Mouse (Mus musculus) macrophage (primary cell): ENCODE measurements around the gene Scamp1. TPM values are rescaled to one million over a fixed set of nuclear protein-coding genes. Genes with fewer than 3 reads are reported as not detected.

Experiments
- H3K27ac ChIP-seq: fragments of 350-480 bp; formaldehyde crosslinking; 2 replicates; pipeline ENCODE4 v1.9.0; 2021
- H3K36me3 ChIP-seq: fragments of 350-480 bp; formaldehyde crosslinking; 2 replicates; pipeline ENCODE4 v1.9.0; 2021; ENCODE audit errors: inconsistent target
- H3K4me3 ChIP-seq: fragments of 350-480 bp; formaldehyde crosslinking; 2 replicates; pipeline ENCODE4 v1.9.0; 2021; ENCODE audit errors: inconsistent target
- H3K79me2 ChIP-seq: fragments of 350-480 bp; formaldehyde crosslinking; 2 replicates; pipeline ENCODE4 v1.9.0; 2021; ENCODE audit errors: inconsistent target
- WGBS: methylation state at CpG from one replicate; pipeline ENCODE4 v1.1.7; 2026; ENCODE audit warnings: inconsistent platforms; ENCODE audit not compliant: missing documents; 5-methylcytosine and 5-hydroxymethylcytosine counted together
- polyA plus RNA-seq: library from polyadenylated mRNA; stranded (reverse); fragments of 250-400 nt; gene quantifications from 3 replicates; pipeline ENCODE4 v1.2.4, GENCODE M21; 2018; ENCODE audit warnings: inconsistent platforms

Scamp1 gene
- polyA plus RNA-seq, 1 experiment from 2014 or later = 21.9 TPM

DNA sequence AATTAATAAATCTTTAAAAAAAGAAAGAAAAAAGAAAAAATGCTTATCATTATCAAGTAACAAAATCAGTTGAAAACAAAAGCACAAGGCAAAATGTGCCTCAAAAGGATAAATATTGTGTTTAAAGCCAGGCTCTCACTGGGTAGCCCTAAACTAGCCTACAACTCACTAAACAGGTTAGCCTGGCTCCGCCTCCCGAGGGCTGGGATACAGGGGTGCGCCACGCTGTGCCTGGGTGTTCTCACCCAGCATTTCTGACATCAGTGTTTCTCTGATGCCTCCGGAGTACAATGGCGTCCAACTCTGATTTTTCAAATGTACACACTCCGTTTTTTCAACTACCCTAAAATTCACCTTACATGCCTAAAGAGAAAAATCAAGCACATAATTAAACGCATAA, 24.7 kb downstream of the Scamp1 start:
- Histone ChIP-seq H3K36me3 (no peaks in the 10 kb centered on the region), H3K79me2 (peaks cover 100% of the 10 kb centered on the region), H3K27ac (no peak overlapping the region), H3K4me3 (no peak overlapping the region)
- WGBS = 94% methylated on average over 8 of the region's 8 CpGs

DNA sequence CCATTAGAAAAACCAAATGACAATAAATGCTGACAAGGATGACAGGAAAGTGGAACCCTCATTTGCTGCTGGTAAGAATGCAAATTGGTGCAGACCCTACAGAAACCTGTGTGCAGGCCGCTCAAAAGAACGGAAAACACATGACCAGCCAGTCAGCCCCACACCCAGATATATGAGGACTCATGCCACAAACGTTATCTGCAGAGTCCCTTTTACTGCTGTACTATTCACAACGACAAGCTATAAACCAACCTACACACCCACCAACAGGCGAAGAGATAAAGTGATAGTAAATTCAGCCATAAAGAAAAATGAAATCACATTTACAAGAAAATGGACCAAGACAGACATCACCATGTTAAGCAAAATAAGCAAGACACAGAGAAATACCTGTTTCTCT, 26.4 kb downstream of the Scamp1 start:
- no peak overlapping the region for H3K4me3 ChIP-seq
- 89% methylated on average over 5 of the region's 5 CpGs for WGBS
- H3K79me2 ChIP-seq = peaks cover 100% of the 10 kb centered on the region
- no peaks in the 10 kb centered on the region for H3K36me3 ChIP-seq
- H3K27ac ChIP-seq = no peak overlapping the region

DNA sequence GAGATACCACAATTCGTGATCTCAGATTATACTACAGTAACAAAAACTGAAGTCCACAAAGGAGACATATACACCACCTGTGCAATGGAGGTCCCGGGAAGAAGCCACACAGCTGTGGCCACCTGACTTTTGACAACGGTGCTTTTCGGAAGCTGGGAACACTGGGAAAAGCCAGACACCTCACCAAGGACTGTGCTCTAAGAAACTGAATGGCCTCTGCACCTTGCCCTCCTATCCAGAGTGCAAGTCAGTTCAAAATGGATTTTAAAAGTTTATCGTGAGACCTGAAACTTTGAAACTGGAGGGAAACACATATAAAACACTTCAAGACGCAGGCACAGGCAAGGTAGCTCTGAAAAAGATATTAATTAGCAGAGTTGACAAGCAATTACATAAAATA, 27.1 kb downstream of the Scamp1 start:
- Histone ChIP-seq H3K4me3 (no peak overlapping the region), H3K27ac (no peak overlapping the region), H3K79me2 (peaks cover 100% of the 10 kb centered on the region), H3K36me3 (no peaks in the 10 kb centered on the region)
- WGBS = 88% methylated on average over 6 of the region's 6 CpGs

DNA sequence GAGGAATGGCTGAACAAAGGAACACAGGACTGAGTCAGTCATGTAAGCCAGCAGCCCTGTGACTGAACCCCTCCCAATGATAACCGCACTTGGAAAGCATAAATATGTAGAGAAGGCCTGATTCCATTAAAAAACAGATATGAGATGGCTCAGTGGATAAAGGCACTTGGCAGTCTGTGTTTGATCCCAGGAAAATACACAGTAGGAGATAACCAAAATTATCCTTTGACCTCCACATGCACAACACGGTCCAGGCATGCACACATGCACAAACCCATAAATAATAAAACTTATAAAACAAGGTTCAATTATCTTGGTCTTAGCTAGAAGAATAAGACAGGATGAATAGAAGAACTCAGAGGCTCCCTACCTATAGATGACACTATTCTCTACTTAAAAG, 27.9 kb downstream of the Scamp1 start:
- Histone ChIP-seq H3K27ac (no peak overlapping the region), H3K36me3 (no peaks in the 10 kb centered on the region), H3K4me3 (no peak overlapping the region), H3K79me2 (peaks cover 100% of the 10 kb centered on the region)
- 89% methylated on average over 2 of the region's 2 CpGs for WGBS

DNA sequence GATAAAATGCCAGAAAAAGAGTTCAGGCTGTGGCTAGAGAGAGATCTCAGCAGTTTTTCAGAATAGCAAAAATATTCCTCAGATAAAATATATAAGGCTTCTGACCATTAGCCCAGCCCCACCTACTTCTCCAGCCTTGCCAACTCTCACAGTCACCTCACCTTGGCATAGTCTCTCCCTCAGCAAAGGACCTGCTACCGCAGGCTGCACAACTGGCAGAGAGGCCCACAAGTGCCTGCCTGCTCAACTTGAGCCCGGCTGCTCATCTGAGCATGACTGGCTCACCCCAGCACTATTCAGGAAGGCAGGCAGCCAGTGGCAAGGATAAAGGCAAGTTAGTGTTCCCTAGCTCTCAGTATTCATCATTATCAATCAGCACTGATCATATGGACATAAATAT, 30.5 kb downstream of the Scamp1 start:
- WGBS = 95% methylated on average over 2 of the region's 2 CpGs
- Histone ChIP-seq H3K79me2 (peaks cover 90% of the 10 kb centered on the region), H3K27ac (no peak overlapping the region), H3K4me3 (no peak overlapping the region), H3K36me3 (no peaks in the 10 kb centered on the region)

DNA sequence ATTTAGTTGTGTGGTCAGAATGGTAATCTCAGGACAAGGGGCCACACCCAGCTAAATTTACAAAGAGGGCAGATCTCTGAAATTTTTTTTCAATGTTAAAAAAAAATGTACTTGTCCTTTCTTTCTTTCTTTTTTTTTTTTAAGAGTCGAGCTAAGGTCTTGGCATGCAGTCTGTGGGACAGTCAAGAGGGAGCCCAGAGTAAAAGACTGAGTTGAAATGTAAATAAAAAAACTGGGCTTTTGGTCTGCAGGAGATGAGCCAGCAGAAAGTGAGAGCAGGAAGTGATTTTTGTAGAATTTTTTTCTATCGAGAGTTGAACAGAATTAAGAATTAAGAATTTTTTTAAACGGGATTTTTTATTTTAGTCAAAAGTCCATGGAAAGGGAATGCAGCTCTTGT, 31.4 kb downstream of the Scamp1 start:
- Histone ChIP-seq H3K79me2 (peaks cover 90% of the 10 kb centered on the region), H3K36me3 (no peaks in the 10 kb centered on the region), H3K27ac (no peak overlapping the region), H3K4me3 (no peak overlapping the region)
- WGBS = 27% methylated on average over 3 of the region's 3 CpGs

DNA sequence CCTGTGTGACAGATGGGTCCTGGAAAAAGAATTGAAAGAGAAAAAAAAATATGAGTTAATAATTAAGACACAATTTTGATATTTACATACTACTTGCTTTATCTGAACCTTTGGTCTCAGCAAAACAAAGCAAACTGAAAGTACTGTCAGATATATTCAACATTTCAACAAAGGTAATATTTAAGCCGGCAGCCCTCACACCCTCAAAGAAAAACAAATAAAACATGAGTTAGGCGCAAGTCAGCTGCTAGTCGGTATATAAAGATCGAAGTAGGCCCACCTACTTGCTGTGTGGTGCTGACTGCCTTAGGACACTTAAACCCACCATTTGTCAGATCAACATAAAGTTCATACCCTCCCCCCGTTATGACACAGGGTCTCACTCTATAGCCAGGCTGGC, 32.6 kb downstream of the Scamp1 start:
- 94% methylated on average over 5 of the region's 5 CpGs for WGBS
- Histone ChIP-seq H3K79me2 (peaks cover 90% of the 10 kb centered on the region), H3K27ac (no peak overlapping the region), H3K4me3 (no peak overlapping the region), H3K36me3 (no peaks in the 10 kb centered on the region)

DNA sequence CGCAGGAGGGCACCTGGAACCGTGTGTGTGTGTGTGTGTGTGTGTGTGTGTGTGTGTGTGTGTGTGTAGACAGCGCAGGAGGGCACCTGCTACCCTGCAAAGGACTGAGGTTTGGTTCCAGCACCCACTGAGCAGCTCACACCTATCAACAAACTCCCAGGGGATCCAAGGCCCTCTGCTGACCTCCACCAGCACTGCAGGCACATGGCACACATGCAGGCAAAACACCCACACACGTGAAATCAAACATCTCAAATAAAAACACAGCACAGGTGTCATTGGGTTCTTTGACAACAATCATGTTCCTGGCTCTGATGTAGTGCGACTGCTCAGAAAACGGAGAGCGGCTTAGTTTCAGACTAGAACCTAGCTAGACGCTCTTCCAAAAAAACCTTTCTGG, 34.9 kb downstream of the Scamp1 start:
- H3K27ac ChIP-seq = no peak overlapping the region
- no peaks in the 10 kb centered on the region for H3K36me3 ChIP-seq
- 92% methylated on average over 5 of the region's 8 CpGs for WGBS
- no peak overlapping the region for H3K4me3 ChIP-seq
- peaks cover 90% of the 10 kb centered on the region for H3K79me2 ChIP-seq

DNA sequence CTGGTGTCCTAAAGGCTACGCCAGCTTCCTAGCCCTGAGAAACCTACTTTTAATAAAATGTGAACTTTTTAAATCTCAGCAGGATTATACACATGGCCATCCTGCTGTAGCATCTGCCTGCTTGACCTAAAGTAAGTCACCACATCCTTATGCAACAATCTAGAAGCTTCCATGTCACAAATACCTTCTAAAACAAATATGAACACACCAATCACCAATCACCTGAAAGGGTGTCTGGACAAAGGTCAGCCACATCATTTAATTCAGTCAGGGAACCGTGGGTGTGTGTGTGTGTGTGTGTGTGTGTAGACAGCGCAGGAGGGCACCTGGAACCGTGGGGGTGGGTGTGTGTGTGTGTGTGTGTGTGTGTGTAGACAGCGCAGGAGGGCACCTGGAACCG, 35.5 kb downstream of the Scamp1 start:
- Histone ChIP-seq H3K36me3 (no peaks in the 10 kb centered on the region), H3K79me2 (peaks cover 90% of the 10 kb centered on the region), H3K27ac (no peak overlapping the region), H3K4me3 (no peak overlapping the region)
- 100% methylated on average over 2 of the region's 6 CpGs for WGBS

DNA sequence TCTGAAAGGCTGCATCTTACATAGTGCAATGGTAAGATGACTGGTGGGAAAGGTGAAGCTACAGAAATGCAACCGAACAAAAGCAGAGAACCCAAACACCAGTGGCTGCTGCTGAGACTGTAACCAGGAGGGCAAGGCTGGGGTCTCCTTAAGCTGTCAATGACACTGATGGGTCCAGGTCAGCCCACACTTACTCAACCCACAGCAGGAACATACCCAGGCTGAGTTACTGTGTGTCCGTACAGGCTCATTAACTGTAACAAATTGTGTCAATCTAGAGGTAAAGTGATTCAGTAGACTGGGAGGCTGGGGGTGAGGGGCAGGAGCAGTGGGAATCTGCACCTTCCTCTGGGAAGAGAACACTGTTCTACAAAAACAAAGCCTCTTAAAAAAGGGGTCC, 42.8 kb downstream of the Scamp1 start:
- 97% methylated on average over 2 of the region's 2 CpGs for WGBS
- H3K79me2 ChIP-seq = peaks cover 100% of the 10 kb centered on the region; the same call in 1 of the 2 replicates
- no peaks in the 10 kb centered on the region for H3K36me3 ChIP-seq
- no peak overlapping the region for H3K27ac ChIP-seq
- no peak overlapping the region for H3K4me3 ChIP-seq

DNA sequence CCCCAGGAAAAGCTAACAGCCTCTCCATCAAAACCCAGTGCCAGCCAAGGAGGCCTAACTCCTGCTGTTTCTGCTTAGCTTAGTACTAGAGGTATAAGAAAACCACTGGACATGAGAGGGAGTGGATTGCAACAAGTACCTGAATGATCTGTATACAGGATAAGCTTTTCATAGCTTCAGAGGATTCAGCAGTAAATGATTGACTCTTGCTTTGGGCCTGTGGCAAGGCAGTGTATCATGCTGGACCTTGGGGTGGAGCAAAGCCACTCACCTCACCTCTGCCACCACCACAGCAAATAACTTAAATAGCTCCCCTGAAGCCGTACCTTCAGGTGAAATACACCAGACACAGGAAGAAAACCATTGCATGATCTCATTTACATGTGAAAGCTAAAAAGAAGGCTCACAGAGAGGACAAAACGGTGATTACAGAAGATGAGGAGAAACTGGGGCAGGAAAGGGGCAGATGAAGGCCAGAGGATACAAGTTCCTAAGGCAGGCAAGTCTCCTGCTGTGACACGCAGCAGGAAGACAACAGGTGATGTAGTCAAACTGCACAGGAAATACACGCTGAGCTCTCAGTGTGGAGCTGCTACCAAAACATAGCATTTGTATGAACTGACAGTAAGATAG, 43.6 kb downstream of the Scamp1 start:
- WGBS = 90% methylated on average over 4 of the region's 4 CpGs
- Histone ChIP-seq H3K79me2 (peaks cover 100% of the 10 kb centered on the region; the same call in 1 of the 2 replicates), H3K4me3 (no peak overlapping the region), H3K27ac (no peak overlapping the region), H3K36me3 (no peaks in the 10 kb centered on the region)

DNA sequence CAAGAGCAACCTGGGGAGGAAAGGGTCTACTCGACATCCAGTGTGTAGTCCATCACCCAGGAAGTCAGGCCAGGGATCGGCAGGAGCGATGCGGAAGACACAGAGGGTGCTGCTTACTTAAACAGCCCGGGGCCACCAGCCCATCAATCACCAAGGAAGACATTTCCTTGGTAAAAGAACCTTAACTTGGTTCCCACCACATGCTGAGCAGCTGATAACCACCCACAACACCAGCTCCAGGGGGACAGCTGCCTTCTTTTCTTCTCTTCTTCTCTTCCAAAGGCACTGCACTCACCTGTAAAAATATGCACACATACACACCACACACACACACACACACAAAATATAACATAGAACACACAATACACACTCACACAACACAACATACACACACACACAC, 44.8 kb downstream of the Scamp1 start:
- WGBS = 89% methylated on average over 5 of the region's 5 CpGs
- Histone ChIP-seq H3K79me2 (peaks cover 98% of the 10 kb centered on the region; the same call in 1 of the 2 replicates), H3K27ac (no peak overlapping the region), H3K4me3 (no peak overlapping the region), H3K36me3 (no peaks in the 10 kb centered on the region)

DNA sequence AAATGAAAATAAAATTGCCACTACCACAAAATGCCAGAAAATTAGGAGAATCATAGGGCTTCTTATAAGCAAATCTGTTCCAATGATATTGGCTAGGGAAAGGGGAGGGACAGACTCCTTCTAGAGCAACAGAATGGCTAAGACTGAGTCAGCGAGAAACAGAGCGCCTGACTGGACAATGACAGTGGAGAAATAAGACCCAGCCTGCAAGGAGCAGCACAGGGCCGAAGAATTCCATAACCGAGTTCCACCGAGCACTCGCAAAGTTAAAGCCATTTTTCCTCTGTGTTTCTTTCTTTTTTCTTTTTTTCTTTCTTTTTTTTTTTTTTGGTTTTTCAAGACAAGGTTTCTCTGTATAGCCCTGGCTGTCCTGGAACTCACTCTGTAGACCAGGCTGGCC, 45.5 kb downstream of the Scamp1 start:
- H3K79me2 ChIP-seq = peaks cover 97% of the 10 kb centered on the region; the same call in 1 of the 2 replicates
- H3K36me3 ChIP-seq = no peaks in the 10 kb centered on the region
- no peak overlapping the region for H3K27ac ChIP-seq
- WGBS = 100% methylated on average over 2 of the region's 6 CpGs
- H3K4me3 ChIP-seq = no peak overlapping the region

DNA sequence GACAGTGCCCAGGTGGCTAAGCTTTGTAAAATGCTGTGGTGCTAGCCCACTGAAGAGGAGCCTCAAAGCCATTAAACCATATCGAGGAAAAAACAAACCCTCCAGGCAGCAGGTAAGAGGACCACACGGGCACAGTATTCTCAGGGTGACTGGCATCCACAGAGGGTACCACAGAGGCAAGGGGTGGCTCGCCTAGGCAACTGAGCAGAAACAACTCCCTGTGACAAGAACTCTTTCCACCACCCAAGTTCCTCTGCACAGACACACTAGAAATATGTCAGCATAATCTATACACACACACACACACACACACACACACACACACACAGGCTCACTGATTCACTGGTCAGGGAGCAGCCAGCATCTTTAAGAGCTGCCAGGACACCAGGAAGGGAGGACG, 46.2 kb downstream of the Scamp1 start:
- Histone ChIP-seq H3K27ac (no peak overlapping the region), H3K36me3 (no peaks in the 10 kb centered on the region), H3K4me3 (no peak overlapping the region), H3K79me2 (peaks cover 97% of the 10 kb centered on the region; the same call in 1 of the 2 replicates)
- 92% methylated on average over 4 of the region's 4 CpGs for WGBS

DNA sequence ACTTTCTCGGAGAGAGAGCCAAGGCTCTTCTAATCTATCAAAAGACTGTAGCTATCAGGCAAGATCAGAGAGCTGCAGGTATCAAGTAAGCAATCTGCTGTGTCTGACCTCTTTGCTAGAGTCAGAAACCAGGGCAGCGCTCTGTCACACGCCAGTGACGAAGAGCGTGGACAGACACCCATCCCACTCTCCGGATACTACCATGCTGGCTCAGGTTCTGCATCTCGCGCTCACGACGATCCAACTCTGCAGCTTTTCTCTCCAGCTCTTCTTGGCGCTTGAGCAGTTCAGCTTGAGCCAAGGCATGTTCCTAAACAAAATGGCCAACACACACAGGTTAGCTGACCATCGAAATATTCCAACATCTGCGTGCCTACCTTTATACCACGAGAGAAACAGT, 53.8 kb downstream of the Scamp1 start:
- Histone ChIP-seq H3K79me2 (peaks cover 30% of the 10 kb centered on the region; the same call in 1 of the 2 replicates), H3K27ac (no peak overlapping the region), H3K36me3 (peaks cover 23% of the 10 kb centered on the region), H3K4me3 (no peak overlapping the region)
- WGBS = 97% methylated on average over 14 of the region's 14 CpGs
